Mouse (Mus musculus) spleen, adult 2 months (tissue): ENCODE results near the gene Ugt1a7c. TPM values are rescaled to one million over a fixed set of nuclear protein-coding genes. Genes with fewer than 3 reads are reported as not detected.

Experiments
- DNase-seq, 2 experiments: peaks; one replicate each; pipeline versions ENCODE4 v3.0.0 to v3.0.0-alpha.2; 2012 to 2021; ENCODE audit warnings: low spot score in 2 of 2, low read depth in 1 of 2
- H3K27ac ChIP-seq: fragments of 200-500 bp; 2 replicates; pipeline ENCODE4 v1.5.1; 2012; ENCODE audit warnings: low read length, inconsistent platforms; ENCODE audit not compliant: insufficient read depth
- H3K27me3 ChIP-seq: fragments of 200-500 bp; 2 replicates; pipeline ENCODE4 v1.6.1; 2012; ENCODE audit warnings: mild to moderate bottlenecking, moderate library complexity, low read length, inconsistent platforms; ENCODE audit not compliant: control insufficient read depth, insufficient read depth
- H3K36me3 ChIP-seq: fragments of 200-500 bp; 2 replicates; pipeline ENCODE4 v1.6.1; 2012; ENCODE audit warnings: mild to moderate bottlenecking, low read length, inconsistent platforms; ENCODE audit not compliant: control insufficient read depth, insufficient read depth
- H3K4me1 ChIP-seq: fragments of 200-500 bp; 2 replicates; pipeline ENCODE4 v1.6.1; 2011; ENCODE audit warnings: inconsistent platforms; ENCODE audit not compliant: control insufficient read depth, insufficient read depth, insufficient read length
- H3K4me3 ChIP-seq: fragments of 200-500 bp; 2 replicates; pipeline ENCODE4 v1.5.1; 2011; ENCODE audit warnings: mild to moderate bottlenecking, inconsistent platforms; ENCODE audit not compliant: insufficient read depth, insufficient read length; ENCODE audit errors: extremely low read depth
- CTCF ChIP-seq: fragments of 200-500 bp; IDR thresholded peaks from 2 replicates; pipeline ENCODE4 v1.5.1; 2011; ENCODE audit warnings: mild to moderate bottlenecking, inconsistent platforms; ENCODE audit not compliant: insufficient read depth, insufficient read length, insufficient replicate concordance; ENCODE audit errors: extremely low read depth
- POLR2A ChIP-seq: fragments of 200-500 bp; IDR thresholded peaks from 2 replicates; pipeline ENCODE4 v1.6.1; 2011; ENCODE audit warnings: low read depth, low read length, inconsistent platforms
- WGBS: fragments of 180-500 bp; shearing (Covaris S2); methylation state at CpG from one replicate; pipeline ENCODE4 v1.1.7; 2018; 5-methylcytosine and 5-hydroxymethylcytosine counted together
- polyA plus RNA-seq: library from polyadenylated mRNA; depleted of rRNA; stranded (reverse); fragments of >200 nt; gene quantifications from 2 replicates; pipeline ENCODE4 v1.2.3, GENCODE M21; 2012

Ugt1a7c gene
- polyA plus RNA-seq, 1 experiment = 1.5 TPM

DNA sequence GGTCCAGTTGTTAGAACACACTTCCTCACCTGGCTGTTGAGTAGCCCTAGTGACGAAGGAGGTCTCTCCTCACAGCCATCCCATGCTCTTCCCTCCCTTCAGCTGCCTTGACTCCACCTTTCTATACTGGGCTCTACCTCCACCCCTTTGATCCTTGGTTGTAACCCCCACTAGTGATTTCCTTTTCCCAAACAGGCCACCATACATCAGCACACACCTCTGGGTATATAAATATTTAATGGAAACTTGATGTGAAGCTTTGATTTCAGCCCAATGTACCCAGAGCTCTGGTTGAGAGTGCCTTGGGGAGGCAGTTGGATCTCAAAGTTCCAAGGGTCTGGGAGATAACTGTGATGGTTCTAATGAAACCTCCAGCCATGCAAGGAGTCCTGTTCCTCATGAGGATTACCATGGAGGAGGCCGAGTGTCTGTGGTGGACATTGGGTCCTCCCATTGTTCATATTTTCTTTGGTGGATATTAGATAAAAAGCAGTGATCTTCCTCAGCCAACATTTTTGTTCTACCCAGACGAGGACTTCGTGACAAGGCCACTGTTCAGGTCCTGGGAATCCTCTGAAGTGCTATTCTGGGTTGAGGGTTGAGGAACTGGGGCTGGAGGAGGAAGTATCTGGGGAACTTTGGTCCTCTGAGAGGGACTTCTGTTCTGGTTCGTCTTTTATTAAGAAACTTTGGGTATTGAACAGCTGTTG is 132.0 kb downstream of the Ugt1a7c start, which contains the start of gene Mroh2a:
Mroh2a (plus strand) TSS at position 317 of the 710 bp plus-strand sequence.
- WGBS = 48% methylated on average over 5 of the region's 5 CpGs
- no peak for TF ChIP-seq POLR2A
- no peak for TF ChIP-seq CTCF
- Histone ChIP-seq H3K36me3 (no peaks in the 10 kb centered on the region), H3K27ac (no peak within 1 kb of the TSS), H3K4me3 (no peak within 1 kb of the TSS), H3K4me1 (no peaks in the 10 kb centered on the region), H3K27me3 (no peaks in the 10 kb centered on the region)
- DNase-seq = no peak

DNA sequence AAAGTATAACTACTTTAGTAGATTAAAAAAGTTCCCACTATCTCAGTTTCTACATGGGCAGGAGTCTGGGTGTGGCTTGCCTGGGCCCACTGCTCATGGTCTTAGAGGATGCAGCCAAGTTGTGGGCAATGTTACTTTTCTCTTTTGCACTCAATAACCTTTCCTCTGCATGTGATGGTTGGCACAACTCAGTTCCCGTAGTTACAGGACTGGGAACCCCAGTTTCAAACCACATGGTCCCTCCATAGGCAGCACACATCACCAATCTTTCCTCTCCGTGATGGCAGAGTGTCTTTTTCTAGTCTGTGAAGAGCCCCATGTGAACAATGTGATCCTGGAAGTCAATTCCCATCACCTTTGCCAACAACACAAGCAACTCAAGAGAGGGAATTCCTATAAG is 132.6 kb downstream of the Ugt1a7c start:
- no peaks in the 10 kb centered on the region for H3K36me3 ChIP-seq
- no peak for DNase-seq
- H3K4me3 ChIP-seq = no peak overlapping the region
- 60% methylated on average over 2 of the region's 2 CpGs for WGBS
- H3K27ac ChIP-seq = no peak overlapping the region
- H3K27me3 ChIP-seq = no peaks in the 10 kb centered on the region
- no peaks in the 10 kb centered on the region for H3K4me1 ChIP-seq
- TF ChIP-seq CTCF = no peak
- TF ChIP-seq POLR2A = no peak

DNA sequence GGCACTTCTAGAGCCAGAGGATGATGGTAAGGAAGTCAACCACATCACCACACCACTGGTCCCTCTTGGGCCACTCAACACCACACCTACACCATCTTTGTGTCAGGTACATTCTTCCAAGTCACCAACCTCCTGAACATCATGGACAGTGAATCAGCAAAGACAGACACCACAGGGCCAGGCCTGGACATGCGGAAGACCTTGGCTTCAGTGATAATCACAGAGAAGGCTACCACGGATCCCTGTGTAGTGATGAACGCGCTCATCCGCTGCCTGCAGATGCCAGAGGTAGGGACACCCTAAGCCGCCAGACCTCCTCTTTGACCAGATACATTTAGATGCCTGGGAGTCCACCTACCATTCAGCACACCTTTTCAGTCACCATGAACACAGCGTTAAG is 133.3 kb downstream of the Ugt1a7c start:
- Histone ChIP-seq H3K4me3 (no peak overlapping the region), H3K36me3 (no peaks in the 10 kb centered on the region), H3K4me1 (no peaks in the 10 kb centered on the region), H3K27me3 (no peaks in the 10 kb centered on the region), H3K27ac (no peak overlapping the region)
- no peak for DNase-seq
- WGBS = 71% methylated on average over 7 of the region's 7 CpGs
- TF ChIP-seq CTCF (no peak), POLR2A (no peak)

DNA sequence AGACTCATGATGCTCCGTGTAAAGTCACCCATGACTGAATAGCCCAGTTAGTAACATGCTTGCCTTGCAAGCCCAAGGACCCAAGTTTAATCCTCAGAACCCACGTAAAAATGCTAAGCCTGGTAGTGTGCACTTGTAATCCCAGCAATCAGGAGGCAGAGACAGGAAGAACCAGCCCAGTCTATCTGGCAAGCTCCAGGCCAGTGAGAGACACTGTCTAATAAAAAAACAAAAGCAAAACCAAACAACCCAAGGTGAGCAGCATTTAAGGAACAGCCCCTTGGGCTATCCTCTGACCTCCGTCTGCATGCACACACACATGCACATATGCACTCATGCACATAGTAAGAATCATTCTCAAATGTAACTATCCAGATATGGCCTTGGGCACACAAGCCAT is 134.7 kb downstream of the Ugt1a7c start:
- Histone ChIP-seq H3K4me3 (no peak overlapping the region), H3K27me3 (no peaks in the 10 kb centered on the region), H3K36me3 (no peaks in the 10 kb centered on the region), H3K27ac (no peak overlapping the region), H3K4me1 (no peaks in the 10 kb centered on the region)
- TF ChIP-seq CTCF (no peak), POLR2A (no peak)
- WGBS = 79% methylated on average over 3 of the region's 3 CpGs
- no peak for DNase-seq

DNA sequence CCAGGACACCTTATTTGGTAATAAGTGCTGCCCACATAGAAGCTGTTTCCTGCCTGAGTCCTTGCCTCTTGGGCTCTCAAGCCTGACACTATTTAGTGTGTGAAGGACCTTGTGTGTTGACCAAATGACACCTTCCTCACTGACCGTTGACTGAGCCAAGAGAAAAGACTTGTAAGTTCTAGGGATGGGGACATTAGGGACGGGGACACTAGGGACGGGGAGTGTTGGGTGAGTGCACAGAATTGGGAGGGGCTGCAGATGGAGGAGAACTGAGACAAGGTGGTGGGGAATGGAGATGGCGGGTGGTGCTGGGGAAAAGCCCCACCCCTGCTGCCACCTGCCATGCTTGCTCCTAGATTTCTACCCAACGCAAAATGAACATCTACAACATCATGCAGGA is 135.1 kb downstream of the Ugt1a7c start:
- WGBS = 85% methylated on average over 5 of the region's 5 CpGs
- Histone ChIP-seq H3K4me1 (no peaks in the 10 kb centered on the region), H3K27me3 (no peaks in the 10 kb centered on the region), H3K36me3 (no peaks in the 10 kb centered on the region), H3K27ac (no peak overlapping the region), H3K4me3 (no peak overlapping the region)
- TF ChIP-seq POLR2A (no peak), CTCF (no peak)
- DNase-seq = no peak

DNA sequence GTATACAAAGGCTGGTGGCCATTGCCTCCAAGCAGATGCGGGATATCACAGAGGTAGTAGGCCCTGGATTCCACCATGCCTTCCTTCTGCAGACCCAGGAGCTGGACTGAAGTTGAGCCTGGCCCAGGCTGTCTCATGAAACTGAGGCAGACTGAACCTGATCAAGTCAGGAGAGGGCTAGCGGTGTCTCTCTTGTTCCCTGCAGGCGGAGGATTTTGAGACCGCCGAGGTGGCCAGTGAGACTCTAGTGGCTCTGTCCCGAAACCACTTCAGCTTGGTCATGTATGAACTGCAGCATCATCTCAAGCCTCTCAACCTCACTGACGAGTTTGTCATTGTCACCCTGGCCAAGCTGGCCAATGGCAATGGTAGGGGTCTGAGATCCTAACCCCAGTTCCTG is 135.6 kb downstream of the Ugt1a7c start:
- TF ChIP-seq CTCF (no peak), POLR2A (no peak)
- Histone ChIP-seq H3K27me3 (no peaks in the 10 kb centered on the region), H3K4me1 (no peaks in the 10 kb centered on the region), H3K27ac (no peak overlapping the region), H3K36me3 (no peaks in the 10 kb centered on the region), H3K4me3 (no peak overlapping the region)
- DNase-seq = no peak
- 72% methylated on average over 7 of the region's 7 CpGs for WGBS

DNA sequence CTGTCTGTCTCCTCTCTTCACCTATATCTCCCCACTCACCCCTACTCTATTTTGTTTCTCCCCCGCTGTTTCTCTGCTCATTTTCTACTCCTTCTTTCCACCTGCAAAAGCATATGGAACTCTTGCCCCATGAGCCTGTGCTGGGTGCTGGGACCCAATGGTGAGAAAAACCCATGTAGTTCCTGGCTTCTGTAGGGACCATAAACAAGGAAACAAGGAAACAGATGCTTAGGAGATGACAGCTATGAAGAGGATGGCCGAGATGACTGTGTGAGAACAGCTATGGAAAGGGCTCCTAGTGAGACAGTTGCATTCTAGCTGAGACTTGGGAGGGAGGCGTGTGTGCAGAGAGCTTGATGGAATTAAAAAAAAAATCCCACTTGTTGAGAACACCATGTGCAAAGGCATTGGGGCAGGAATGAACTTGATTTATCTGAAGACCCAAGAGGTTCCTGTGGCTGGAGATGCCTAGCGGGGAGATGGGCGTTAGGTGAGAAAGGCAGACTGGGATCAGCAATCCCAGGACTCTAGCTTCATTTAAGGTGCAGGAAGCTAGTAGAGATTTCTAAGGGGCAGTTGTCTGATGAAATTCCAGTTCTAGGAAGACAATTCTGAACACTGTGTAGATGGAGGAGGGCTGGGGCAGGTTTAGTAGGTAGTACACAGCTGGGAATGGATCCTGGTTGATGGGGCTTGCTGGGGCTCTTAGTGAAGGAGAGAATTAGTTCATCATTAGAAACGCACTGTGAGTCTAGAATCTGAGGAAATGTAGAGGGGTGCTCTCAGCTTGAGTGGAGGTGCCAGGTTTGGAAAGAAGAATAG is 136.3 kb downstream of the Ugt1a7c start:
- TF ChIP-seq POLR2A (no peak), CTCF (no peak)
- Histone ChIP-seq H3K4me3 (no peak overlapping the region), H3K36me3 (no peaks in the 10 kb centered on the region), H3K27me3 (no peaks in the 10 kb centered on the region), H3K4me1 (no peaks in the 10 kb centered on the region), H3K27ac (no peak overlapping the region)
- DNase-seq = no peak
- 76% methylated on average over 6 of the region's 6 CpGs for WGBS
